Mouse (Mus musculus) erythroblast, embryonic 14.5 days (primary cell): Measurements from ENCODE around the gene Tnrc6c.

ENCODE experiments used
- GATA1 ChIP-seq: IDR thresholded peaks from 2 replicates; pipeline ENCODE4 v1.6.1; 2012; ENCODE audit warnings: low read length, inconsistent platforms, mixed read lengths
- TAL1 ChIP-seq: IDR thresholded peaks from 3 replicates; pipeline ENCODE4 v1.6.1; 2012; ENCODE audit warnings: low read length, inconsistent platforms, mixed read lengths

DNA sequence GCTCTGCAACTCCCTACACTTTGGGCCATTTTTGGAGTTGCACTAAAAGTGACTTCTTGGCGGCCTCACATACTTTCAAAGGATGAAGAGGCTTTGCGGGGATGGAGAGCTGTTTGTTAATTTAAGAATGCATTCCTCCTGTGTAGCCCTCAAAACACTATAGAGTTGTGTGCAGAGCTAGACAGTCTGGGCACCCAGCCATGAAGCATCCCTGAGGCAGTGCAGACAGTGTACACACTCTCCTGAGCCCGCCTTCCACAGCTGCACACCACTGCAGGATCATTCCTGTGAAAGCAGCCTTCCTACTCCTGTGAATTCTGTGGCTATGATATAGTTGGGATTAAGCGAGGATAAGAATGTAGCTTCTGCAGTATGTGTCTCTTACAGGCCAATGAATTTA lies 4.9 kb downstream of the Tnrc6c start:
- no peak for TF ChIP-seq GATA1
- TF ChIP-seq TAL1, result no peak
